Mouse (Mus musculus) kidney, postnatal 0 days (tissue): ENCODE measurements at regions not wholly inside any gene's neighbourhood (a gene's known extent, or its start where the extent isn't known, plus 50 kb on each side); places are given as distances from the start of the nearest gene placed in this dataset.

Experiments
- ATAC-seq: fragments of 200-750 bp; cut with Nextera tagmentation; replicated peaks from 2 replicates; pipeline ENCODE4 v1.8.0; 2017; ENCODE audit warnings: low read depth, moderate number of reproducible peaks, moderate TSS enrichment, moderate library complexity; ENCODE audit not compliant: low FRiP score
- DNase-seq: peaks from one replicate; pipeline ENCODE4 v3.0.0-alpha.2; 2016; ENCODE audit warnings: low spot score
- H3K27ac ChIP-seq: fragments of 300-500 bp; sonication (generic); 2 replicates; pipeline ENCODE4 v1.5.1; 2014; ENCODE audit warnings: mild to moderate bottlenecking
- H3K27me3 ChIP-seq: fragments of 300-500 bp; sonication (generic); 2 replicates; pipeline ENCODE4 v1.6.1; 2014; ENCODE audit warnings: low read length, mixed read lengths; ENCODE audit not compliant: insufficient read depth
- H3K36me3 ChIP-seq: fragments of 300-500 bp; sonication (generic); 2 replicates; pipeline ENCODE4 v1.6.1; 2014; ENCODE audit warnings: low read length, mixed read lengths; ENCODE audit not compliant: insufficient read depth
- H3K4me1 ChIP-seq: fragments of 300-500 bp; sonication (generic); replicated peaks from 2 replicates; pipeline ENCODE4 v1.6.1; 2014; ENCODE audit warnings: antibody characterized with exemption, low read length, mixed read lengths; ENCODE audit not compliant: insufficient read depth
- H3K4me2 ChIP-seq: fragments of 300-500 bp; sonication (generic); 2 replicates; pipeline ENCODE4 v1.6.1; 2014; ENCODE audit warnings: mild to moderate bottlenecking, low read length, moderate library complexity, mixed read lengths
- H3K4me3 ChIP-seq: fragments of 300-500 bp; sonication (generic); replicated peaks from 2 replicates; pipeline ENCODE4 v1.5.1; 2014; ENCODE audit warnings: low read depth, low read length
- H3K9ac ChIP-seq: fragments of 300-500 bp; sonication (generic); 2 replicates; pipeline ENCODE4 v1.6.1; 2014; ENCODE audit warnings: low read depth, low read length
- H3K9me3 ChIP-seq: fragments of 300-500 bp; sonication (generic); replicated peaks from 2 replicates; pipeline ENCODE4 v1.6.1; 2016; ENCODE audit warnings: low read length, inconsistent platforms, mixed read lengths
- CTCF ChIP-seq: IDR thresholded peaks from 2 replicates; pipeline ENCODE4 v1.5.1; 2016; ENCODE audit warnings: antibody characterized with exemption, low read depth, mild to moderate bottlenecking, moderate library complexity
- WGBS: fragments of 180-500 bp; shearing (Covaris S2); extraction: QIAGEN DNeasy Blood & Tissue Kit; methylation state at CpG from one replicate; pipeline ENCODE4 v1.1.7; 2014; 5-methylcytosine and 5-hydroxymethylcytosine counted together

DNA sequence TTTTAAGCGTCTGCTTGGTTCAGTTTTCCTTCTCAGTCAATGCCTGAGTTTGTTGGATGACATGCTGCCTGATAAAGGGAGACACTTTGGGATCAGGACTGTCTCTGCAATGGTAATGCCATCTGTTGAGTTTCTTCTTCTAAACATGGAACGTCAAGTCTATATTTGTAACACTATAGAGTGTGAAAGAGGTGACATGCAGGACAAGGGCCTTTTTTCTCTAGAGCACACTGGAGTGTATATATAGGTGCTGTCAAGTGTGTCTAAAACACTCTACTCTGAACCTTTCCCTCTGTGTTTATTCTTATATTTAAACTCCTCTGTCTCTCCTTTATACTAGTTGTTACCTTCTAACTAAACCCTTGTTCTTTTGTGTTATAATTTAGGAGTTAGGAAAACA is 299.6 kb downstream of the Epha7 start:
- H3K4me2 ChIP-seq = no peak overlapping the region
- 81% methylated on average over 2 of the region's 2 CpGs for WGBS

DNA sequence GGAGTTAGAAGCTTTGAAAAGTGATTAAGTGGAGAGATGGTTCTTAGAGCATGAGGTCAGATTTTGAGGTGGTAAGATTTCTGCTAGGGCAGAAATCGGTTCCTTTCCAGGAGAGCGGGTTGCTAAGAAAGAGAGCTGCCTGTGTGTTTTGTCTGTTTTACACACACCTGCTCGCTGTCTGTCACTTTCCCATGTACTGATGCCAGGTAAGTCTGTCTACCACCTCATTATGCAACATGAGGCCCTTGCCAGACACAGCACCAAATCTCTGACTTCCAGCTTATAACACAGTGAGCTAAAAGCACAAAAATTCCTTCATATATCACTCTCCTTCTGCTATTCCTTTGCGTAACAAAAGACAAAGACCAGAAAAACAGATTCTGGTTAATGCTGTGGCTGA is 304.1 kb downstream of the Epha7 start:
- Histone ChIP-seq H3K4me1 (no peaks in the 10 kb centered on the region), H3K4me3 (no peak overlapping the region), H3K27ac (no peak overlapping the region), H3K36me3 (no peaks in the 10 kb centered on the region), H3K9ac (no peak overlapping the region), H3K27me3 (no peaks in the 10 kb centered on the region), H3K9me3 (no peaks in the 10 kb centered on the region), H3K4me2 (no peak overlapping the region)
- ATAC-seq (no peak), DNase-seq (no peak)
- WGBS = 75% methylated on average over 4 of the region's 4 CpGs
- no peak for TF ChIP-seq CTCF

More for the DNA sequence above, 299.6 kb downstream of the Epha7 start:
- no peak for TF ChIP-seq CTCF
- DNase-seq (no peak), ATAC-seq (no peak)
- H3K27me3 ChIP-seq = no peaks in the 10 kb centered on the region
- H3K4me1 ChIP-seq = no peaks in the 10 kb centered on the region
- no peaks in the 10 kb centered on the region for H3K36me3 ChIP-seq
- H3K4me3 ChIP-seq = no peak overlapping the region
- H3K9ac ChIP-seq = no peak overlapping the region
- no peak overlapping the region for H3K27ac ChIP-seq
- H3K9me3 ChIP-seq = no peaks in the 10 kb centered on the region

DNA sequence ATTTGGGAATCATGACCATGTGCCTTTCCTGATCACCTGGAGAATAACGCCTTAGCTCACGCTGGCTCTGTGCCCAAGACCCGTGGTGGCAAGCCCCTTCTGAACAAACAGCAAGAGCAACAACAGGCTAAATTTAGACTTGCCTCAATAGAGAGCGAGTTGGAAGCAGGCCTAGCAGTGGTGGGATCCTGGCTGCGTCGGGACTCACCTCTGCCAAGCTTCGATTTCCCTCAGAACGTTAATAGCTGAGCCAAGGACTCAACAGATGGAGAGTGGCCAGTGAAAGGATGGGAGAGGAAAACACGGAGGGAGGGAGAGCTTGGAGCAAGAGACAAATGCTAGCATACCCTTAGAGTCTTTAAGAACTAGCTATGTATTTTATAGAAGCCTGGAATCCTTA is 305.0 kb downstream of the Epha7 start:
- no peak overlapping the region for H3K9ac ChIP-seq
- H3K9me3 ChIP-seq = no peaks in the 10 kb centered on the region
- H3K4me1 ChIP-seq = no peaks in the 10 kb centered on the region
- no peaks in the 10 kb centered on the region for H3K36me3 ChIP-seq
- H3K27me3 ChIP-seq = no peaks in the 10 kb centered on the region
- H3K4me3 ChIP-seq = no peak overlapping the region
- DNase-seq (no peak), ATAC-seq (no peak)
- no peak overlapping the region for H3K4me2 ChIP-seq
- WGBS = 52% methylated on average over 9 of the region's 9 CpGs
- no peak for TF ChIP-seq CTCF
- H3K27ac ChIP-seq = no peak overlapping the region

DNA sequence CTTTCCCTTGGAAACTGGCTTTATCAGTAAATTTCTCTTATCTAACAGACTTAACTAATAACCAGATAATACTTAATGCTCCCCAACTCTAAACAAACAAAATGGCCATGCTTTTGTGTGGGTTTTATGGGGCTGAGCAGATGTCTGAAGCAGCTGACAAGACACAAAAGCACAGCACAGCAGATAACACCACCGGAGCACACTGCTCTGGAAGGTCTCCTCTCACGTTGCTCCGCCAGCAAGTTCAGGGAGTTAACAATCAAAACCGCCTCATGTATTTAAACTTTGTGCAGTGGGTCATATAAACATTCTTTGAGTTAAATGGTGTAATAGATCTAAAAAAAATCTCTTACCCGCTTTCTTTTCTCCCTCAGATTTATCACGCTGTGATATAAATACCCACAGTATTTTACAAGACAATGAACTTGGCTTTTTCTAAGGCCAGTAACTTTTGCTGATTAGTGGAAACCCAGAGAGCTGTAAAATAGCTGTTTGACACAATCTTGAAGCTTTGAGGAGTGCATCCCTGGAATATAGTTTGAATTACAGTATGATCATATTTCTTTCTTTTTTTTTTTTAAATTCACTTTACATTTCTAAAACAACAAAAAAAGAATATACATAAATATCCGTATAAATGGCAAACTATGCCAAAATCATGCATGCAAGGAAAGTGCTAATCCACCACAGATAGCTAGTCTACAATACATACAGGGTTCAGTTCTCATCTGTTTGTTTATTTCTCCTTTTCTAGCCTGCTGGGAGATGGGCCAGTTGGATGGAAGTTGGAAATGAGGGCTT is 305.9 kb downstream of the Epha7 start:
- WGBS = 24% methylated on average over 7 of the region's 7 CpGs
- Histone ChIP-seq H3K9ac (no peak overlapping the region), H3K27ac (no peak overlapping the region), H3K4me3 (no peak overlapping the region), H3K4me1 (no peaks in the 10 kb centered on the region), H3K9me3 (no peaks in the 10 kb centered on the region), H3K36me3 (no peaks in the 10 kb centered on the region), H3K4me2 (no peak overlapping the region), H3K27me3 (no peaks in the 10 kb centered on the region)
- ATAC-seq (no peak), DNase-seq (peak; percentile 78)
- no peak for TF ChIP-seq CTCF

DNA sequence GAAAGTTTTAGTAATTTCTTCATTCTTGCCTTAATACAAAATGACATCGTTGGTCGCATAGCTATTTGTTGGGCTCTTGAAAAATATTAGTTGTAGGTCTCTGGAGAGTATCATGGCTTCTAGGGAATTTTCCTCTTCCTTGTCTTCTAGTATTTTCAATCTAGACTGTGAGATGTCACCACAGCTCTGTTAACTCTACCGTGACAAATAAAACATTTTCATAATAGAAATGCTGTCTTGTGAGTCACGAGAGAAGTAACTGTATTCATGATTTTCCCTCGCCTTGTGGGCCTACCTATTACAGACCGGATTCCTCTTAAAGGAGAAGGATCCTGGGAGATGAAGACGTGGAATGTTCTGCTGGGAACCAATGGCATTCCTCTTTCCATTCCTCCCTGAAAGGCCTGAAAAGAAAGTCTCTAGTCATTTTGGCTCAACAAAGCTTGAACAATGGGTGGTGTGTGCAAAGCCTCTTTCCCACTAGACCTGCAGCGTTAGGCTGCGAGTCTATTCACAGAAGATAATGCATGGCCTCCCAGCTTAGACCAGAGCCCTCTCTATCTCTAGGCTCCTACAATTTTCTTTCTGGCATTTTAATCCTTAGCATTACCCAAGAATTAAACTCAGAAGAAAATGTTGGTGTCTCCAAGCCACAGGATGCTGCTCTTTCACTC is 306.7 kb downstream of the Epha7 start:
- Histone ChIP-seq H3K4me2 (no peak overlapping the region), H3K4me3 (no peak overlapping the region), H3K9me3 (no peaks in the 10 kb centered on the region), H3K27ac (no peak overlapping the region), H3K36me3 (no peaks in the 10 kb centered on the region), H3K9ac (no peak overlapping the region), H3K4me1 (no peaks in the 10 kb centered on the region), H3K27me3 (no peaks in the 10 kb centered on the region)
- no peak for DNase-seq
- no peak for ATAC-seq
- no peak for TF ChIP-seq CTCF
- 75% methylated on average over 9 of the region's 9 CpGs for WGBS

DNA sequence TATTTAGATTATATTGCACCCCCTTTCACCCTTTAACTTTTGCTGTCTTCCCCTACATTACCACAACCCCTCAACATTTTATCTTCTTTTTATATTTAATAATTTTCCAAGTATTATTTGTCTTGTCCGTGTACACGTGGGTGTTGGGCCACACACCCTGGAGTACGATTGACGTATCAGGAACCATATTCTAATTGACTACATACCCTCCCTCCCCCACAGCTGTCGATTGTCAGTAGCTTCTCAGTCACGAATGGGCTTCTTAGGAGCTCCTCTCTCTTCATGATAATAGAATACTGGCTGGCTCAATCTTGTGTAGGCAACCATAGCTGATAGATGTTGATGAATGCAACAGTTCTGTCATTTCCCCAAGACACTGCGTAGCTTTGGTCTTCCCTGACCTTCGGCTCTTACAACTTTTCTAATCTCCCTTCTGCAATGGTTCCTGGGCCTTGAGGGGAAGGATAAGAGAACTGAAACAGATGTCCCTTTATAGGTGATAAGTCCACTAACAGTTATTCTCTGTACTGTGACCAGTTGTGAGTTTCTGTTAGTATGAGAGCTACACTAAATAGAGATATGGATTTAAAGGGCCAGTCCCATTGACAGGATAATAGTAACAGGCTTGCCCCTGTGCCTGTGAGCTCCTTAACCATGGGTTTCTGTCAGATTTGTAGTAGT is 310.9 kb downstream of the Epha7 start:
- Histone ChIP-seq H3K4me2 (no peak overlapping the region), H3K9ac (no peak overlapping the region), H3K36me3 (no peaks in the 10 kb centered on the region), H3K4me1 (no peaks in the 10 kb centered on the region), H3K27me3 (no peaks in the 10 kb centered on the region), H3K27ac (no peak overlapping the region), H3K9me3 (no peaks in the 10 kb centered on the region), H3K4me3 (no peak overlapping the region)
- WGBS = 90% methylated on average over 8 of the region's 8 CpGs
- no peak for TF ChIP-seq CTCF
- no peak for DNase-seq
- no peak for ATAC-seq
